Mouse (Mus musculus) lung, adult 2 months (tissue): ENCODE measurements around the gene Kdm2a.

Experiments
- CTCF ChIP-seq: fragments of 200-500 bp; IDR thresholded peaks from 2 replicates; pipeline ENCODE4 v1.5.1; 2011; ENCODE audit warnings: mild to moderate bottlenecking, low read length, control low read depth; ENCODE audit not compliant: insufficient read depth
- POLR2A ChIP-seq: fragments of 200-500 bp; IDR thresholded peaks from 2 replicates; pipeline ENCODE4 v1.6.1; 2011; ENCODE audit warnings: low read depth, mild to moderate bottlenecking, control low read depth, low read length, borderline replicate concordance; ENCODE audit errors: extremely low read depth

- TF ChIP-seq CTCF: no peak
- TF ChIP-seq POLR2A: no peak
These were observed 106.9 kb downstream of the Kdm2a start for GRCm38 (mm10) chr19:4291161-4291560.
